Mouse (Mus musculus) small intestine, adult 2 months (tissue): ENCODE data around the gene Elmo1.

Experiments
- CTCF ChIP-seq: fragments of 200-500 bp; IDR thresholded peaks from 2 replicates; pipeline ENCODE4 v1.5.1; 2012; ENCODE audit warnings: low read depth, mild to moderate bottlenecking, control low read depth, inconsistent platforms, low read length, moderate library complexity, mixed read lengths; ENCODE audit not compliant: insufficient replicate concordance, insufficient read length; ENCODE audit errors: extremely low read depth
- POLR2A ChIP-seq: fragments of 200-500 bp; IDR thresholded peaks from 2 replicates; pipeline ENCODE4 v1.6.1; 2012; ENCODE audit warnings: low read depth, mild to moderate bottlenecking, control low read depth, inconsistent platforms, low read length, moderate library complexity

GRCm38 (mm10) chr13:20474600-20474999, 384.2 kb downstream of the Elmo1 start:
- TF ChIP-seq CTCF: no peak
- no peak for TF ChIP-seq POLR2A
